Mouse (Mus musculus): ENCODE measurements around the gene Atad3a. TPM values are rescaled to one million over a fixed set of nuclear protein-coding genes. Genes with fewer than 3 reads are reported as not detected.
A peak's percentile ranks its signal among the peaks of the same experiment; 100 is the strongest.
"Not testable (repeated sequence)": the region's sequence is repeated elsewhere in the genome, so short reads cannot be mapped to it uniquely, and the experiment has no call there.

The Atad3a gene
- total RNA-seq, 2 experiments from 2014 or later = 30.4 to 39.3 TPM

DNA sequence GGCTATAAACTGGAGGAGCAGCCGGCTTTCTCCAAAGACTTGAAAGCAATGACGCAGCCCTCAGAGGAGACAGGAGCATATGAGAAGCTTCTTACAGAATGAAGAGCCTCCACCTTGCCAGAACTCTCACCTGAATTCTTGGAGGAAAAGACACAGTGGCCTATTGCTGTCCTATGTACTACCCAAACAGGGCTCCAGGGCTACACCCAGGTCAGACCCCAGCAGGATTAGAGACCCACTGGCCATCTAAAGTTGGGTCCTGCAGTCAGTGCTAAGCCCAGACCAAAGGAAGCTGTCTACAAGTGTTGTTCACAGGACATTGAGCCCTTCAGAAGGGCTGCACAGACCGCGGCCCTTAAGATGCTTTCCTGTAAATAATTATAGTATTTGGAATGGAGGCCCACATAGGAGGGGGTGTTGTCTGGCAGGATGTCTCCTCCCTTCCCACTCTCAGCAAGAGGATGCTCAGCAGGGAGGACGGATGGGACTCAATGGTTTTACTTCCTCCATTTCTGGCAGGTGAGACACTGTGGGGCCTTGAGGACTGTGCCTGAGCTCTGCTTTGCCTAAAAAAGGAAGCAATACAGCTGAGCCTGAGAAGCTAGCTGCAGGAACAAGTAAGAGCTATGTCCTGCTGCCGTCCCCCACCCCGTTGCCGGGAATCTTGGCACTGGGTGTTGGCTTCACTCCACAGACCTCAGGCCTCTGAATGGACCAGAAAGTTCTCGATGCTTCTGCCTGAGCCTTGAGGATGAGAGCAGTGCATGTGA is 14.3 kb upstream of the Atad3a start:
- peak; percentile 69 for DNase-seq

DNA sequence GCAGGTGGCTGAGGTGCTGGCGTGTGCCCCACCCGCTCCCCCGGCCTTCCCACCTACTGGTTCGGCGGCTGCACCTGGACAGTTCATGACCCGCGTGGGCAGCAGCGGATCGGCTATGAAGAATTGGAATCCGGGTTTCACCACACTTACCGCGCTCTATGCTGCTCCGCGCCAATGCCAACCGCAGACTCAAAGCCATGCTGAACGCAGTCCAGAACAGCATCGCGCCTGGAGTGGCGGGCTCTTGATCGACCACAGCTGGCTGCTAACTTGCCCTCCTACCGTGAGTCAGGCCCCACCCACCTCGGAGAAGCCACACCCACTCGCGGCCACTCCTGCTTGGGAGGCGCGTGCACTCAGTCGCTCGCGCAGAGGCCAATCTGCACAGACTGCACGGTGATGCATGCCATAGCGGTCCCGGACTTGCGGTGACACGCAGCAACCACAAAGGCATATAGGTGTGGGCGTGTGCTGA is 13.4 kb upstream of the Atad3a start, which contains the start of gene Vwa1:
Gene Vwa1, minus strand, starts transcription at position 419 of the 475 bp plus-strand sequence.
- peak; percentile 90 for DNase-seq

DNA sequence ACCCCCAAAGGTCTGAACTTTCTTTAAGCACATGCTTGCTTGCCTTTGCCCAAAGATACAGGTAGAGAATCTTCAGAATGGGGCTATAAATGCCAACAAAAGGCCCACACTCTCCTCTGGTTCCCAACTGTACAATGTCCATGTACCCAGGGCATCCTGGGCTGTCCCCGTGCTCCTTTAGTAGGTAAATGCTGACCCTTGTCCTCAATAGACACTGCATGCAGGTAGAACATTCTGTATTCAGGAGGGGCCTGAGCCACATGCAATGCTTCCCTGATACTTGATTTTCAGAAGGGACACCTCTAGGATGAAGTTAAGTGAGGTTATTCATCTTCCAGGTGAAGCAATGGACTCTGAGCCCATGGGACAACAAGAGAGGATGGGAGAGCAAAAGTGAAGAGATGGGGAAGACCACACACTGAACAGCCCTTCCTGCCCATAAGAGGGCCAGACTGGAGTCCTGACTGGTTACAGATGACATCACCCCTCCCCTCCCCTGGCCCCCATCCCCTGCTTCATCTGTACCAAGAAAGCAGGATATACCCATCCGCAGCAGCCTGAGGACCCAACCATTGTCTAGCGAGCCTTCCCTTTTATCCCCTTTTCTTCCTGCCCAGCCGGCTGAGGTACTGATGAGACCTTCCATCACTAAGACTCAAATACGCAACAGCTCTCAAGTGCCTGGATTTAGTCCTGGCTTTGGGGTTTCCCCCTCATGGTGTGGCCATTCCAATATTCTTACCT is 12.6 kb upstream of the Atad3a start:
- DNase-seq = no peak

DNA sequence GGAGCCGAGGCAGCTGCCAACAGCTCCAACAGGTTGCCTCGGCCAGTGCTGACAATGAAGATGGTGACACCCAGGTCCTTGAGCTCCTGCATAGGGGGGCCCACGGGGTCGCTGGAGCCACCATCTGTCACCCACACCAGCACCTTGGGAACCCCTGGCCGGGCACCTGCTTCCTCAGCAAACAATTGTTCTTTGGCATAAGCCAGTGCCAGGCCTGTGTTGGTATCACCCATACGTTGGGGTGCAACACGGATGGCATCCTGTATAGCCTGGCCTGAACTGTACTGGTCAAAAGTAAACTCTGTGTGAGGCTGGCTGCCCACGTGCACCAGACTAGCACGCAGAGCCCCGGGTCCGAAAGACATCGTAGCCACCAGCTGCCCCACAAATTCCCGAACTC is 11.9 kb upstream of the Atad3a start:
- no peak for DNase-seq

DNA sequence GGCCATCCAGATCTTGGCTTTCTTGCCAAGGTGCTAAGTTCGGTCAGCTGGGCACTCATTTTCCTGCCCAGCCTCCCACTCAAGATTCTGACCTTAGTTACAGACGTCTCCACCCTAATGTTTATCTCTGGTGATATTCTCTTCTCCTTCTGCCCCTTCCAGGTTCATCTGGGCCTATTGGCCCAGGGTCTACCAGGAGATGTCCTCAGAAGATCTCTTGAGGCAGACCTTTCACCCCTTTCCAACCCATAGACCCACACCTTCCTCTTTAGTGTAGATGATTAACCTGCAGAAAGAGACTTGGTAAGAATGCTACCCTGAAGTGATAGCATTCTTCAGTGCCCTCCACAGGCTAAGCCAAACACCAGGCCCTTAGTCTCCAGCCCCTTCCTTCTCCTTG is 10.8 kb upstream of the Atad3a start:
- no peak for DNase-seq

DNA sequence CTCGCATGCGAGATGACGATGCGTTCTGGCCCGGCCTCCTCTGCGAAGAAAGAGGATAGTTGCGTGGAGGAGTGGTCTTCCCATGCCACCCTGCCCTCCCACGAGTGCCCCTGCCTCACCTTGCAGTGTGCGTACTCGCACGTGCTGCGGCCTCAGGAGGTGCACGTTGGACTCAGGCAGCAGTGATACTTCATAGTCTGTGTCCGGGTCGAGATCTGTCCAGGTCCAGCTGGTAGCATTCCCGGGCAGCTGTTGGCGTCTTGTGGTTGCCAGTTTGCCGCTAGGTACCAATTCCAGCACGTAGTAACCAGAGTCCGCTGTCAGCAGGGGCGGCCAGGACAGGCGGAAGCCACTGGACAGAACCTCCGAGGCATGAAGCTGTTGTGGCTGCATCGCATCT is 9.7 kb upstream of the Atad3a start:
- DNase-seq = peak; percentile 74

DNA sequence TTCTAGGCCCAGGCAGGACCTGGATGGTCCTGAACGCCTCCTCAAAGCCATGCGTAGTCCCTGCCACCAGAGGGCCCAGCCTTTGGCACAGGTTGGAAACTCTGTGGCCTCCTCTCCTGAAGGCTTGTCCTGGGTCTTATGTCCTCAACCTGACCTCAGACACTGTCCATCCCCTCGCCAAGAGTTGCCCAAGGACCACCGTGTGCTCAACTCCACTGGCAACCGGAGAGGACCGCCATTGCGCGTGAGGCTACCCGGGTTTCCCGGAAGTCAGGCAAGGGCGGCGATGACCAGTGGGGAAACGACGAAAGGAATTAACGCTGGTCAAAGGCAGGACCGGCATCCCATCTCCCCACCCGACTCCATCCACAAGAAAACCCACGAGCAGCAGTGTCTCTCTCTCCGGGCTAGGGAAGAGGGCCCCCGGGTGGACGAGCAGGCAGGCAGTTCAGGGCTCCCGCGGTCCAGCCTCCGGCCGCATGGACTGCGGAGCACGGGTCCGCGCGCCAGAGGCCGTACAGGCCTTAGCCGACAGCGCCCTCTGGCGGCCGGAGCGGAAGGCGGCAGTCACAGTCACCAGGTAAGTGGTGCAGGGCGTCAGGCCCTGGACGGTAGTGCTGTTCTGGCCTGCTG is 9.1 kb upstream of the Atad3a start:
- peak; percentile 94 for DNase-seq

DNA sequence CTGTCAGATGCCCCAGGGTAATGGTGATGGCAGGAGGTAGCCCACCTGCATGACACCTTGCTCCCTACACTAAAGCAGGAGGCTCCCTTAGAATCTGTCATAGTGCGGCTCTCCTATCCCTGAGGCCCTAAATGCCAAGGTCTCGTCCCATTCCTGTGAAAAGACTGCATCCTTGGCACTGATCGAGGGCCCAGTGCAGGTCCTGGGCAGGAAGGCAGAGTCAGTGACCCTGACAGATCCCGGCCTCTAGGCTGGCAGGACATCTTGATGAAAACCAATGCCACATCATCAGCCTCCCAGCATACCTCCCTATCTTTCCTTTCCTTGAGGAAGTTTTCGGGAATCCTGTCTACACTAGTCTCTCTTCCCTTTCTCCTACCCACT is 8.6 kb upstream of the Atad3a start:
- no peak for DNase-seq

DNA sequence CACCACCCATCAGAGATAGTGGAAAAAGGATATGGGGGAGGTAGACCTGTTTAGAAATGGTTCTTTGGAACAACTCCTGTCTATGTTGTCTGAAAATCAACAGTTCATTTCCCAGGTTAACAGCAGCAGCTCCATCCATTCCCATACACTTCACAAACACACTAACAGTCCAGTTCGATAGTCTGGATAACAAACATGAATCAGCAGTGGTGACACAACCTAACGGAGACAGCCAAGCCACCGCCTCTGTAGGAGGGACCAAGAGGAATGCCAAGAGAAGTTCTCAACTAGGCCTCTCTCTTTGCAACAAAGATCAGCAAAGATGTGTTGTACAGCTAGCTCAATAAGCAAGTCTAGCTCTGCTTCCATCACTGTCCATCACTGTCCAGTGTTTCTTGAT is 1.5 kb upstream of the Atad3a start:
- DNase-seq = no peak

DNA sequence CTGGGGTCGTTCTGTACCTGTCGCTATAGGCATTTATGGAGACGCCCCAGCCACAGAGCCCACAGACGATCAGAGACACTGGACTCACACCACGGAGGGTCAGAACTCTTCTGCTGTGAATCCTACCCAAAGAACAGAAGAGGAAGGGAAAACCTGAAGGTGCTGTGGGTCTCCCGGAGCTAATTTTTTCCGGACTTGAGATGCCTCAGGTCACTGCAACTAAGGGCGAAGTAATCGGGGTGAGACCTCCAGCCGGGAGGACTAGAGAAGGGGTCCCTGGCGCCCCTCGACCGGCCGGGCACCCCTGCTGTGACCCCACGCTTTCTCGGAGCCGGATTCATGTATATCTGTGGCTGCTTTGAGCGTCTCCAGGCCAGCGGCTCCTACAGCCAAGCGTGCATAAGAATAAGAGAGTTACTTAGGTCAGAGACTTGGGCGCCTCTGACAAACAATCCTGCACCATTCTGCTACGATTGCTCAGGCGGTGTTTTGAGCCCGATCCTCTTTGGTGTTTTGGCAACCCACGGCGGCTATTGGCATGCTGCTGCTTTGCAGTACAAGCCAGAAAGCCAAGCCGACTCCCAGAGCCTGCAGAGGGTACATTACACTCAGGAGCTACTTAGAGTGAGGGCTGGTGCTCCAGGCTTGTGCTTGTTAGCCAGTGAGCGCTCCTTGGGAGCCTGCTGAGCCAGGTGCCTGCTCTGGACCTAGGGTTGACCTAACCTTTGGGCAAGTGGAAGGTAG is 635 bp upstream of the Atad3a start:
- no peak for DNase-seq

DNA sequence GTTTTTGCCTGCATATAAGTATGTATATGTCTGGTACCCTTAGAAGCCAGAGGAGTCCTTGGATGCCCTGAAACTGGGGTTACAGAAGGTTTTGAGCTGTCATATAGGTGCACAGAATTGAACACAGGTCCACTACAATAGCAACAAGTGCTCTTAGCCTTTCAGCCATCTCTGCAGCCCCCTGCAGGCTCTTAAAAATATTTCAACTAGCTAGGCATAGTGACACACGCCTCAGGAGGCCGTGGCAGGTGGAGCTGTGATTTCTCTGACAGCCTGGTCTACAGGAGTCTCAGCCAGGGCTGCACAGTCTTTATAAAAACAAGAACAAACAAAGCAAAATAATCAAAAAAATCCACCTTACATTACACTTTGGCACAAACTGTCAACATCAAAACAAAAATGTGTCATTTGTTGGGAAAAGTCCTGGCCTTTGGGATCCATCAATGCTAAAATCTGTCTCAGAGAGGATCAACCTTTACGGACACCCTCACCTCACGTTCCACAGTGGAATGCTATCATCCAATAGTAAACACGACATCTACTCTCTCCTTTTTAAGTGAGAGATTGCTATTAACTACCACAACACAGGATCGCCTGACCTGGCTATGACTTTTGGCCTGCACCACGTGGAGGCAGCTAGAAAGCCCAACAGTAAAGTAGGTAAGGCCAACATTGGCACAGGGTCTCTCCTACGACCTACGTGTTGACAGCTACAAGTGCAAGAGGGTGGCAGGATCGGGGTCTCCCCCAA is 856 bp downstream of the Atad3a start:
- DNase-seq = no peak

DNA sequence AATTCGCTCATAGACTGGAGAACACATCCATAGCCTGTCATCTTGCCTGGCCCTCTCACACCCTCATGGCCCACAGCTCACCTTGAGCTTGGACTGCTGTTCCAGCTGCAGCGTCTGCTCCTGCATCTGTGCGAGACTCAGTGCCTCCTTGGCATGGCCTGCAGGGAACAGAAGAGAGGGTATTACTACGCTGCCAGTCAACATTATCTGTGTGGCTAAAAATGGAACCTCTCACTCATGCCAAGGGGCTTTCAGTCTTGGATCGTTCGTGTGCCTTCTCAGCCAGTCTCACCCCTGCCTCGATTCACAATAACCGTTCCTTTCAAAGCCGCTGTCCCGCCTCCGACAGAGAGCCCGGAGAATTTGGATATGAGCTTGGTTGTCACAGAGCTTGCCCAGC is 3.9 kb downstream of the Atad3a start:
- no peak for DNase-seq

DNA sequence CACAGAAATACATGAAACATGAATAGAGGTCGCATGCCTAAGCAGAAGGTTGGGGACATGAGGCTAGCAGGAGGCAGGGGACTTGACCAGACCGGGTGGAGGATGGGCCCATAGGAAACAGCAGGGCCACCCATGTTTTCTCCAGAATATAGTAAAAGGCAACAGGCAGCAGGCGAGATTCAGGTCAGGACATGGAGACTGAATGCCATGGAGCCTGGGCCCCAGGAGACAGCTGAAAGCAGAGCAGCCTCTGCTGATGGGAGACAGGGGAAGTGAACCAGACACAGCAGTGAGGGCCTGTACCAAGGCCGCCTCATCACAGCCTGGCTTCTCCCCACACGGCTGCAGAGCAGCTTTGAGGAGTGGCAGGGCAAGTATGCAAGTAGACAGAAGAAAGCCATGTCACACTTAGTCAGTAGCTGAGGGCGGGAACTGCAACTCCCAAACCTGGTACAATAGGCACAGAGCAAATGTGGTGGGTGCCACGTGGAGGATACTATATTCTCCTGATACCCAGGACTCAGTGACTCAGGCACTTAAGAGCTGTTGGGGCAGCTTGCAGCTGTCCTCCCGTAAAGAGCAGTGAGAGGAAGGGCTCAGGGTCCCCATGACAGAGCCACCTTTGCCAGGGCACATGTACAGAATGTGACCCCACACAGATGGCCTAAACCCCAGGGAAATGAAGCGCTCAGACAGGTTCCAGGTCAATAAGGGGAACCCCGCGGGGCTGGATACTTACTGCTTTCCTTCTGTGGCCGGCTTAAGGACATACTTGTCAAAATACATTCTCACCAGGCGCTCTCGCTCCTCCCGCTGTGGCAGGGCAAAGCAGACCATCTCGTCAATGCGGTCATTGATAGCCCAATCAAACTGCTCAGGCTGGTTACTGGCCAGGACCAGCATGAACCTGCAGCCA is 14.1 kb downstream of the Atad3a start:
- DNase-seq = no peak

DNA sequence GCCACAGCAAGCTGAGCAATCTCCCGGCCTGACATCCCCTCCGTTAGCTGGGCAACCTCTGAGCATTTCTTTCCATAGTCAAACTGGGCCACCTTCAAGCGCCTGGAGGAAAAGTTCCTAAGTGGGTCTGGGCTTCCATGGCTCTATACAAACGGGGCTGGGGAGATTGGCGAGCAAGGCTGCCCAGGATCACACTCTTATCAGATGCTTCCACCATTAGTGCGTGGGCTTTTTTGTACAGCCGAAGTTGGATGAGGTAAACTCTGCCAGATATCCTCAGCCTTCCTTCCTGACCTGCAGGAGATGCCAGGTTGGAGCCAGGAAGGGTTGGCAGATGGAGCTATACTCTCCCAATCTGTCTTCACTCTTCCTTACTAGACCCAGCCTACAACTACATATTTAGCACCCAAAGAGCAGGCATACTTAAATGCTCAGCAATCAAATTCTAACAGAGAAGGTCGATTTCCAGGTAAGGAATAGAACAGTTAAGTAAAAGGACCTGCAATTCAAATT is 14.8 kb downstream of the Atad3a start:
- DNase-seq = no peak

DNA sequence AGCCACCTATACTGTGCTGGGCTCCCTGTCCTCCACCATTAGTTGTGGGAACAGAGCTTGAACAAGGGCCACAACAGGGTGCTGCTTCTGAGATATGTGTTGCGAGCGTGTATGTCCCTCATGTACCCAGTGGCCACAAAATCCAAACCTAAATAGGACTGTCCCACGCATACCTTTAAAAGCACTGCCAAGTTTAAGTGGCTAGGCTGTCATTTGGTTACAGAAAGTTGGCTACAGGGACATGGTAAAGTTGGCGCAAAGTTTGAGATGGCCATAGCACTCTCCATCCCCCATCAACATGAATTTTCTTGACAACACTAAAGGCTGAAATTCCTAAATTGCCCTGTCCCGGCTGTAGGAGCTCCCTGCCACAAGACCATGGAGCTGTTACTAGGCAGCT is 15.8 kb downstream of the Atad3a start:
- no peak for DNase-seq

DNA sequence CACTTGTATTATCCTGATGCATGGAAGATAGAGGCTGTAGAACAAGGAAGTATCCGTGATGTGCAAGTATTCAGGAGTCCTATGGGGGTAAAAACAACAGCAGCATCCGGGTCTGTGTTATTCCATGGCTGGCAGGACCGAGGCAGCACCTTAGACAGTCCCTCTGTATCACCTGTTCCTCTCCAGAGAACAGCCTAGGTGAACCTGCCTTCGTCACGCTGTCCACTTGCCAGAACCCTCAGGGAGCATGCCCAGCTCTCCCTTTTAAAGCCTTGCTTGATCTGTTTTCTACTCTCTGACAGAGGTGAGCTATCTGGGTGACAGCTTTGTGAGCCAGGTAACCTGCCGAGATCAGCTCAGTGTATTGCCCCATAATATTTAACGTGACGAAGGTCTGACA is 16.4 kb downstream of the Atad3a start:
- no peak for DNase-seq

DNA sequence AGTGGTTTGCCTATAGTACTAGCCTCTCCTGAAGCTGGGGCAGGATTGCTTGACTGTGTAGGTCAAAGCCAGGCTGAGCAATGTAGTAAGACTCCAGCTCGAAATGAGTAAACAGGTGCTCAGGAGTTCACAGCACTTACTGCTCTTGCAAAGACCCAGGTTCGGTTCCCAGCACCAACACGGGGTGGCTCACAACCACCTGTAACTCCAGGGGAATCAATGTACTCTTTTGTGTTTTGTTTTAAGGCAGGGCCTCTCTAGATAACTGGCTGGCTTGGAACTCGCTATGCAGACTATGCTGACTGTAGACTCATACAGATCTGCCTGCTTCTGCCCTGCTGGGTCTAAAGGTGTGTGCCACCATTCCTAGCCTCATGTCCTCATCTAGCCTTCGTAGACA is 18.2 kb downstream of the Atad3a start:
- no peak for DNase-seq

DNA sequence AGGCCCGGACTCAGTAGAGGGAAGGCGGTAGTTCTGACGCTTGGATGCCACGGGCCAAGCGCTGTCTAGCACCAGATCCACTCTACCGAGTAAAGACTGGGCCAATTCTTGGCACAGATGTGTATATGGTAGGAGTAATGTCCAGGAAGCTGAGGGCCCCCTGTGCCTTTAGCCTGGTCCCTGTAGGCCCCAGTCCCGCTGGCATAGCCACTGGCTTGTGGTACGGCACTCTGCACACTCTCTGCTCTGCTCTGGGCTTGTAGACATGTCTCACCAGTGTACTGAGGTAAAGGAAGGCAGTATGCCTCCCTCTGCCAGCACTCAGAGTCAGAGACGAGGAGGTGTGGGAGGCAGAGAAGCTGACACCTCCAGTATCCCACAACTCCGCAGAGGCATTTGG is 20.2 kb downstream of the Atad3a start:
- not testable (repeated sequence) for DNase-seq

DNA sequence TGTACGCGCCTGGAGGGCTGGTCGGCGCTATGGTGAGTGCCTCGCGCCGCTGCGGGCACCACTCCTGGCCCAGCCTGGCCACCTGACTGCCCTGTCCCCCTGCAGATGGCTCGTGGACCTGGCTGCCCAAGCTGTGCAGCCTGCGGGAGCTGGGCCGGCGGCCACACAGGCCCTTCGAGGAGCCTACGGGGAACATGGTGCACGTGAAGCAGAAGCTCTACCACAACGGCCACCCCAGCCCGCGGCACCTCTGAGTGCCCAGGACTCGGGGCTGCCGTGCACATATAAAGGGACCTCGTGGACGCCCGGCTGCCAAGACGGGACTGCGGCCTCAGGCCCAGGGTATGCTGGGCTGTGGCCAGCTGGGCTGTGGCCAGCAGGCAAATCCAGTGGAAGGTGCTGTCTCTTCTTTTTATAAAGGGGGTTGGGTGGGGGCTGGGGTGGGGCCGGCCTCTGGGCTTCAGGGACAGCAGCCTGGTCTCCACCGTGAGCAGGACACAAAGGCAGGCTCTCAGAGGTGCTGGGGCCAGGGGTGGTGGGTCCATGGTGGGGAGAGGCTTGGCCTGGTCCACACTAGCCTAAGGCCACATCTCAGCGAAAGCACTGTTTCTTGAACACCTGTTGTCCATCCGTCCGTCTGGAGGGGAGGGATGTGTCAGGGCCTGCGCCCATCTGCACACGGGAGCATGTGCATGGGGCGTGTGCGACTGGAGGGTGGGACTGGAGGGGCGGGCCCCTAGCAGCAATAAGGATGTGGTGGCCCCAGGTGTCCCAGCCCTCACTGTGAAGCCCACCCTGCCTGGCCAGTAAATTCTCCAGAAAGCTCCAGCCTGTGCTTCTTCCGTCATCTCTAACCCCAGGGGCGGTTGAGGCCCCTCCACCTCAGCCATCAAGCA is 20.9 kb downstream of the Atad3a start:
- no peak for DNase-seq

All from gastrocnemius, postnatal 10 days (tissue).